Mouse (Mus musculus) spleen, adult 2 months (tissue): ENCODE results near the gene Loxl4.

ENCODE experiments used
- CTCF ChIP-seq: fragments of 200-500 bp; IDR thresholded peaks from 2 replicates; pipeline ENCODE4 v1.5.1; 2011; ENCODE audit warnings: mild to moderate bottlenecking, inconsistent platforms; ENCODE audit not compliant: insufficient read depth, insufficient read length, insufficient replicate concordance; ENCODE audit errors: extremely low read depth
- POLR2A ChIP-seq: fragments of 200-500 bp; IDR thresholded peaks from 2 replicates; pipeline ENCODE4 v1.6.1; 2011; ENCODE audit warnings: low read depth, low read length, inconsistent platforms

DNA sequence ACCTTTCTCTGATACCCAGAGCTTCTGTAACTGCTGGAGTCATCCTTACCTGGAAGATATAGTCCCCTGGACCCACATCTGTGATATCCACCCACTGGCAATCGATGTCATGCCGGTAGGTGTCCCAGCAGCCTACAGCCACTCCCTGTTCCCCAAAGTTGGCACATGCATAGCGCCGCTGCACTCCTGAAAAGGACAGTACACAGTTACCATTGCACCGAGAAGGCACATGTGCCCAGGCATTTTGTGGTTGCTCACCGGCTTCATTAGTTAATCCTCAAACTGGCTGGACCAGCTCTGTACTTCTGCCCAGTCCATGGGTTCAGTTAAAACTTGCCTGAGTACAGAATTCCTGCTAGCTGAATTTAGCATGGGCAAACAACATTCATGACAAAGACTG is 14.7 kb downstream of the Loxl4 start:
- TF ChIP-seq CTCF (no peak), POLR2A (no peak)
